Mouse (Mus musculus) right cerebral cortex, adult 18-20 months (tissue): ENCODE results near the gene Ttc13.
A peak's percentile ranks its signal among the peaks of the same experiment; 100 is the strongest.

Experiments used
- DNase-seq: peaks from one replicate; pipeline ENCODE4 v3.0.0; 2022; ENCODE audit warnings: mixed read lengths

Gene Ttc13

GRCm38 (mm10) chr8:124653568-124654475 lies 68.0 kb downstream of the Ttc13 start:
- no peak for DNase-seq

- DNase-seq = no peak
Measured at GRCm38 (mm10) chr8:124652546-124652945, 69.2 kb downstream of the Ttc13 start.

- no peak for DNase-seq
Measured at GRCm38 (mm10) chr8:124651776-124652175, 70.0 kb downstream of the Ttc13 start.

- DNase-seq = no peak
Measured at GRCm38 (mm10) chr8:124648311-124648710, 73.5 kb downstream of the Ttc13 start.

GRCm38 (mm10) chr8:124643540-124644339 lies 78.0 kb downstream of the Ttc13 start:
- peak; percentile 81 for DNase-seq

- DNase-seq = no peak
Measured at GRCm38 (mm10) chr8:124641599-124641998, 80.2 kb downstream of the Ttc13 start.

- DNase-seq = no peak
Measured at GRCm38 (mm10) chr8:124635247-124635502, 86.6 kb downstream of the Ttc13 start.

GRCm38 (mm10) chr8:124634411-124635246 lies 87.2 kb downstream of the Ttc13 start:
- DNase-seq = no peak

- peak; percentile 54 for DNase-seq
Measured at GRCm38 (mm10) chr8:124633001-124633703, 88.6 kb downstream of the Ttc13 start.

GRCm38 (mm10) chr8:124631966-124632365 lies 89.8 kb downstream of the Ttc13 start:
- no peak for DNase-seq

- DNase-seq = no peak
Measured at GRCm38 (mm10) chr8:124630891-124631290, 90.9 kb downstream of the Ttc13 start.

- DNase-seq = no peak
Measured at GRCm38 (mm10) chr8:124630489-124630888, 91.3 kb downstream of the Ttc13 start.

- no peak for DNase-seq
Measured at GRCm38 (mm10) chr8:124626251-124626650, 95.5 kb downstream of the Ttc13 start.
